Mouse (Mus musculus) kidney, postnatal 14 days (tissue): ENCODE results near the gene Slc6a16.

Source experiments
- DNase-seq: peaks from one replicate; pipeline ENCODE4 v3.0.0; 2022; ENCODE audit warnings: mixed read lengths

Gene Slc6a16

GRCm38 (mm10) chr7:45240633-45241388 lies at the start of gene Slc6a16:
Slc6a16 (plus strand) TSS chr7:45241085.
- DNase-seq: peak; percentile 53

- DNase-seq: no peak
Measured at GRCm38 (mm10) chr7:45191161-45191560, 49.7 kb upstream of the Slc6a16 start.

GRCm38 (mm10) chr7:45191803-45192363 lies 49.0 kb upstream of the Slc6a16 start:
- no peak for DNase-seq

GRCm38 (mm10) chr7:45192585-45193310 lies 48.1 kb upstream of the Slc6a16 start:
- DNase-seq: no peak

GRCm38 (mm10) chr7:45193406-45193805 lies 47.5 kb upstream of the Slc6a16 start:
- DNase-seq: no peak

GRCm38 (mm10) chr7:45193871-45194785 lies 46.8 kb upstream of the Slc6a16 start:
- DNase-seq: no peak

- no peak for DNase-seq
Measured at GRCm38 (mm10) chr7:45195341-45196175, 45.3 kb upstream of the Slc6a16 start.

GRCm38 (mm10) chr7:45196176-45196535 lies 44.7 kb upstream of the Slc6a16 start:
- no peak for DNase-seq

- no peak for DNase-seq
Measured at GRCm38 (mm10) chr7:45196994-45197393, 43.9 kb upstream of the Slc6a16 start.

GRCm38 (mm10) chr7:45198435-45198834 lies 42.5 kb upstream of the Slc6a16 start:
- DNase-seq: peak; percentile 84

- DNase-seq: no peak
Measured at GRCm38 (mm10) chr7:45198961-45199360, 41.9 kb upstream of the Slc6a16 start.

GRCm38 (mm10) chr7:45202654-45203053 lies 38.2 kb upstream of the Slc6a16 start:
- no peak for DNase-seq

- peak; percentile 94 for DNase-seq
Measured at GRCm38 (mm10) chr7:45204380-45205143, 36.3 kb upstream of the Slc6a16 start, which contains the start of gene Ccdc155. Ccdc155 (minus strand) TSS chr7:45204892.

- no peak for DNase-seq
Measured at GRCm38 (mm10) chr7:45208260-45208659, 32.6 kb upstream of the Slc6a16 start.

- DNase-seq: no peak
Measured at GRCm38 (mm10) chr7:45211070-45211469, 29.8 kb upstream of the Slc6a16 start.

GRCm38 (mm10) chr7:45211851-45212251 lies 29.0 kb upstream of the Slc6a16 start, which contains the start of gene Dkkl1:
Dkkl1 (minus strand) TSS chr7:45212147.
- DNase-seq: no peak

- DNase-seq: no peak
Measured at GRCm38 (mm10) chr7:45212356-45212755, 28.5 kb upstream of the Slc6a16 start.

- no peak for DNase-seq
Measured at GRCm38 (mm10) chr7:45213708-45214107, 27.2 kb upstream of the Slc6a16 start.

- DNase-seq: peak; percentile 72
Measured at GRCm38 (mm10) chr7:45215673-45216441, 25.0 kb upstream of the Slc6a16 start, which contains the start of gene Tead2. Tead2 (plus strand) TSS chr7:45215753.
